Mouse (Mus musculus) bone marrow, adult 2 months (tissue): Measurements from ENCODE around the gene Kcnj11. TPM values are rescaled to one million over a fixed set of nuclear protein-coding genes. Genes with fewer than 3 reads are reported as not detected.

ENCODE experiments used
- H3K27ac ChIP-seq: fragments of 200-500 bp; 2 replicates; pipeline ENCODE4 v1.5.1; 2012; ENCODE audit warnings: low read depth, mild to moderate bottlenecking, control low read depth, inconsistent platforms, low read length; ENCODE audit not compliant: control insufficient read depth, poor library complexity, insufficient read depth
- H3K4me1 ChIP-seq: fragments of 200-500 bp; 2 replicates; pipeline ENCODE4 v1.6.1; 2011; ENCODE audit warnings: low read length; ENCODE audit not compliant: control insufficient read depth, insufficient read depth
- H3K4me3 ChIP-seq: fragments of 200-500 bp; replicated peaks from 2 replicates; pipeline ENCODE3; 2011; ENCODE audit warnings: mild to moderate bottlenecking, low read depth, low read length, control low read depth; ENCODE audit not compliant: control insufficient read depth
- CTCF ChIP-seq: fragments of 200-500 bp; IDR thresholded peaks from 2 replicates; pipeline ENCODE4 v1.5.1; 2011; ENCODE audit warnings: low read length, control low read depth; ENCODE audit not compliant: control insufficient read depth, insufficient read depth
- POLR2A ChIP-seq: fragments of 200-500 bp; IDR thresholded peaks from 2 replicates; pipeline ENCODE4 v1.6.1; 2011; ENCODE audit warnings: low read depth, mild to moderate bottlenecking, control low read depth, low read length, borderline replicate concordance; ENCODE audit not compliant: control insufficient read depth
- WGBS: fragments of 180-500 bp; shearing (Covaris S2); methylation state at CpG from one replicate; pipeline ENCODE4 v1.1.7; 2018; 5-methylcytosine and 5-hydroxymethylcytosine counted together
- polyA plus RNA-seq: library from polyadenylated mRNA; stranded (reverse); fragments of >200 nt; gene quantifications from 2 replicates; pipeline ENCODE4 v1.2.4, GENCODE M21; 2011; ENCODE audit warnings: low replicate concordance; ENCODE audit not compliant: missing spikeins, insufficient read depth, insufficient read length

Kcnj11 gene
- polyA plus RNA-seq, 1 experiment: not detected

DNA sequence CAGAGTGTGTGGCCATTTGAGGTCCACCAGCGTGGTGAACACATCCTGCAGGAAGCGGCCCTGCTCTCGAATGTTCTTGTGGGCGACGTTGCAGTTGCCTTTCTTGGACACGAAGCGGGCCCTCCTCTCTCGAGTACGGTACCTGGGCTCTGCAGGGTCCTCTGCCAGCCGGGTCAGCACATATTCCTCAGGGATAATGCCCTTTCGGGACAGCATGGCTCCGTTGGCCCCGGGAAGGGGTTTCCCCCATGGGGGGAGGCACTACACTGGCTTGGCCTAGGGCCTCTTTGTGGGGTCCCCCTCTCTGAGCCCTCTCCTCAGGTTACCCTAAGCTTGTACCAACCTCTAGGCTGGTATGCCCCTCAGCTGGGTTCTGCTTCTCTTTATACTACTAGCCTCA is 882 bp downstream of the Kcnj11 start:
- no peak overlapping the region for H3K27ac ChIP-seq
- no peaks in the 10 kb centered on the region for H3K4me1 ChIP-seq
- no peak for TF ChIP-seq POLR2A
- no peak for TF ChIP-seq CTCF
- WGBS: 32% methylated on average over 13 of the region's 13 CpGs
- H3K4me3 ChIP-seq: no peak overlapping the region

DNA sequence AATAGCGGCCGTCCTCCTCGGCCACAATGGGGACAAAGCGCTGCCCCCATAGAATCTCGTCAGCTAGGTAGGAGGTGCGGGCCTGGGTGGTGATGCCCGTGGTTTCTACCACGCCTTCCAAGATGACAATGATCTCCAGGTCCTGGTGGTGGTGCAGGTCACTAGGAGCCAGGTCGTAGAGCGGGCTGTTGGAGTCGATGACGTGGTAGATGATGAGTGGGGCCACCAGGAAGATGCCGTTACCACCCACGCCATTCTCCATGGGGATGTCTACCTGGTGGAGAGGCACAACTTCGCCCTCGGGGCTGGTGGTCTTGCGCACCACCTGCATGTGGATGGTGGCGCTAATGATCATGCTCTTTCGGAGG is 1.7 kb downstream of the Kcnj11 start:
- Histone ChIP-seq H3K4me1 (no peaks in the 10 kb centered on the region), H3K4me3 (no peak overlapping the region), H3K27ac (no peak overlapping the region)
- peak; percentile 13; the same call in 1 of the 2 replicates for TF ChIP-seq POLR2A
- TF ChIP-seq CTCF: no peak
- 82% methylated on average over 19 of the region's 19 CpGs for WGBS

DNA sequence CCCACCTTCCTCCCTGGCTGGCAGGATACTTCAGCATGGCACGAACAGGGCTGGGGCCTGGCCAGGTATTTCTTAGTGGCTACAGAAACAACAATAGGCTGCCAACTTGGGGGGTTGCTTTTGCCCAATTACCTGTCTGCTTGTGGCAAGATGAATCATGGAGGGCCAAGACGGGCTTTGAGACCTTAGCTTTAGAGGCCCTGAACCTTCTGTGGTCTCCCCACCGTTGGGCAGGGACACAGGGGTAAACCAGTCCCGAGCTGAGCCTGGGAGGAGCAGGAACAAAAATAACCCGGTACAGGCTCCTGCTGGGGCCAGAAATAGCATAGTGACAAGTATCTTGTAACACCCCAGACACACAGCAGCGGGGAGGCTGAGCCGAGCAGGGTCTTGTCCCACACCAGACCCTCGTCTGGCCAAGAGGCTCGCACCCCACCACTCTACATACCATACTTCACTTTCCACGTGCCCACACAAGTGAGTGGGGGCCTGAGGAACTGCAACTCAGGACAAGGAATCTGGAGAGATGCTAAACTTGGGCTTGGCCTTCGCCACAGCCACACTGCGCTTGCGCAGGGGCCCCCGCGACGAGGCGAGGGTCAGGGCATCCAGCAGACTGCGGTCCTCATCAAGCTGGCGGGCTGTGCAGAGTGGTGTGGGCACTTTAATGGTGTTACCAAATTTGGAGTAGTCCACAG is 2.2 kb downstream of the Kcnj11 start:
- 77% methylated on average over 19 of the region's 19 CpGs for WGBS
- Histone ChIP-seq H3K27ac (no peak overlapping the region), H3K4me3 (no peak overlapping the region), H3K4me1 (no peaks in the 10 kb centered on the region)
- TF ChIP-seq CTCF (no peak), POLR2A (no peak)

GRCm38 (mm10) chr7:46097319-46097783 is 3.2 kb downstream of the Kcnj11 start:
- no peaks in the 10 kb centered on the region for H3K4me1 ChIP-seq
- WGBS: 74% methylated on average over 4 of the region's 4 CpGs
- H3K27ac ChIP-seq: no peak overlapping the region
- TF ChIP-seq POLR2A: no peak
- no peak for TF ChIP-seq CTCF
- no peak overlapping the region for H3K4me3 ChIP-seq

DNA sequence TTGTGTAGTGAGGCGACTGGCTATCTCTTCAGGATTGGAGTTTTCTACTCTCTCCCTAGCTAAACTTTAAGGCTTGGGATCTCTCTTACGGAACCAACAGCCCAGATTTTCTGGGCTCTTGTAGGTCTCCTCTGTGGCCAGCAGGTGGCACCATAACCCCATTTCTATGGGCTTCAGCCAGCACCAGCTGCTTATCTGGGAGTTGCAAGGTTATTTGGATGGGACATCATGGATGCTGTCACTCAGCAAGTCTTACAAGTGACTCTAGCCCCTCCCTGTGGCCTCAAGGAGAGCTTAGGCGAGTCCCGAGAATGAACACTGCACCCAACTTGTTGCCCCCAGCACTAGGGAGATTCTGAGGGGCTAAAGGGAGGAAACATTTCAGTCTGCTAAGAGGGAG is 4.4 kb downstream of the Kcnj11 start:
- H3K4me3 ChIP-seq: no peak overlapping the region
- TF ChIP-seq CTCF (peak; percentile 87), POLR2A (no peak)
- no peaks in the 10 kb centered on the region for H3K4me1 ChIP-seq
- no peak overlapping the region for H3K27ac ChIP-seq
- WGBS: 1% methylated on average over 4 of the region's 4 CpGs

GRCm38 (mm10) chr7:46092803-46093202 is 7.8 kb downstream of the Kcnj11 start:
- Histone ChIP-seq H3K4me1 (no peaks in the 10 kb centered on the region), H3K27ac (no peak overlapping the region), H3K4me3 (no peak overlapping the region)
- WGBS: 71% methylated on average over 8 of the region's 8 CpGs
- TF ChIP-seq CTCF (no peak), POLR2A (no peak)

- Histone ChIP-seq H3K4me3 (no peak overlapping the region), H3K27ac (no peak overlapping the region), H3K4me1 (no peaks in the 10 kb centered on the region)
- 3% methylated on average over 6 of the region's 6 CpGs for WGBS
- TF ChIP-seq POLR2A (no peak), CTCF (no peak)
These were observed 12.3 kb downstream of the Kcnj11 start for GRCm38 (mm10) chr7:46088241-46088640.

- no peaks in the 10 kb centered on the region for H3K4me1 ChIP-seq
- no peak for TF ChIP-seq CTCF
- no peak for TF ChIP-seq POLR2A
- 72% methylated on average over 6 of the region's 6 CpGs for WGBS
These were observed 14.2 kb downstream of the Kcnj11 start for GRCm38 (mm10) chr7:46086378-46086777.

More at GRCm38 (mm10) chr7:46086378-46086777, 14.2 kb downstream of the Kcnj11 start:
- no peak overlapping the region for H3K27ac ChIP-seq
- no peak overlapping the region for H3K4me3 ChIP-seq
